Mouse (Mus musculus) megakaryocyte, embryonic 14.5 days (primary cell): ENCODE results near the gene Pdlim5.

ENCODE experiments used
- FLI1 ChIP-seq: IDR thresholded peaks from 2 replicates; pipeline ENCODE4 v1.6.1; 2012; ENCODE audit warnings: low read length, inconsistent platforms, mixed read lengths
- GATA1 ChIP-seq: IDR thresholded peaks from 3 replicates; pipeline ENCODE4 v1.6.1; 2012; ENCODE audit warnings: mixed read lengths, low read length, inconsistent platforms, borderline replicate concordance

- TF ChIP-seq GATA1 (no peak), FLI1 (no peak)
Measured at GRCm38 (mm10) chr3:142334496-142334895, 61.0 kb downstream of the Pdlim5 start.
